Mouse (Mus musculus) lung, postnatal 0 days (tissue): ENCODE measurements around the gene Ehd4.
A peak's percentile ranks its signal among the peaks of the same experiment; 100 is the strongest.

Experiments
- CTCF ChIP-seq: IDR thresholded peaks from 2 replicates; pipeline ENCODE4 v1.5.1; 2016; ENCODE audit warnings: antibody characterized with exemption, mild to moderate bottlenecking
- EP300 ChIP-seq: IDR thresholded peaks from 2 replicates; pipeline ENCODE4 v1.6.1; 2016; ENCODE audit warnings: antibody characterized with exemption, mild to moderate bottlenecking, control low read depth

- peak; percentile 85 for TF ChIP-seq CTCF
- TF ChIP-seq EP300 = no peak
Measured at GRCm38 (mm10) chr2:120068555-120069465, 85.6 kb downstream of the Ehd4 start.
